Mouse (Mus musculus) telencephalon, adult 2 months (tissue): Measurements from ENCODE around the gene Fam214a.
"Not testable (repeated sequence)": the region's sequence is repeated elsewhere in the genome, so short reads cannot be mapped to it uniquely, and the experiment has no call there.

Experiments used
- DNase-seq: peaks from one replicate; pipeline ENCODE4 v3.0.0-alpha.2; 2011; ENCODE audit warnings: low read depth, low spot score

Fam214a gene

DNA sequence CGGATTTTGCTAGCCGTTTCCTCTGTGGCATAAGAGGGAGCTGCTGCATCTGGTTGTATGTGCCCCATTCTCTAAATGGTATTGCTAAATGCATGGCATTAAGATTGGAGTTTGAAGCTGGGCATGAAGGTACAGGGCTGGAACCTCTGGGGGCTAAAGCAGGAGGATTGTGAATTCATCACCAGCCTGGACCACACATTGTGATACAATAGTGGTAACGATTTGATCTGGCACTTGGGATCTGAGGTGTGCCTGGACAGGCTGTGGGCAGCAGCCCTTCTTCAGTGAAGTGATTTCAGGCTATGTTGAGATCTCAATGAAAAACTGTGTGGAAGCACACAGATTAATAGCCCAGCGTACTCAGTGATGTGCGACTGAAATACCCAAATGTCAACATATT is 26.7 kb downstream of the Fam214a start:
- no peak for DNase-seq

DNA sequence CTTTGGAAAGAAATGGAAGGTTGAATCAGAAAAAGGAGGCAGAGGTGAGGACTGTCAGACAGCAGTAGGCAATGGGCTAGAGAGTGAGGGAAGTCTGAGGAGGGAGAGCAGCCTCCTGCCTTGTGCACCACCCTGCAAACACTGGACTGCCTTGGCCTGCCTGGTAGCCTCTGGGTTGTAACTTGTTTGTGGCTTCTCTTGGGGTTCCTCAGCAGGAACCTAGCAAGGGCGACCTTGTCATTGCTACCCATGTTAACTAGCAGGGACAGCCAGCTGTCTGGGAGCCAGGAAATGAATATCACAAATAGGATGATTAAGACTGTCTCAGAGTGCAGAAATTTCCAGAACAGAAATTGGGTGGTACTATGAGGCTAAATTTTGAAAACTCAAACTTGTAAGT is 27.2 kb downstream of the Fam214a start:
- no peak for DNase-seq

DNA sequence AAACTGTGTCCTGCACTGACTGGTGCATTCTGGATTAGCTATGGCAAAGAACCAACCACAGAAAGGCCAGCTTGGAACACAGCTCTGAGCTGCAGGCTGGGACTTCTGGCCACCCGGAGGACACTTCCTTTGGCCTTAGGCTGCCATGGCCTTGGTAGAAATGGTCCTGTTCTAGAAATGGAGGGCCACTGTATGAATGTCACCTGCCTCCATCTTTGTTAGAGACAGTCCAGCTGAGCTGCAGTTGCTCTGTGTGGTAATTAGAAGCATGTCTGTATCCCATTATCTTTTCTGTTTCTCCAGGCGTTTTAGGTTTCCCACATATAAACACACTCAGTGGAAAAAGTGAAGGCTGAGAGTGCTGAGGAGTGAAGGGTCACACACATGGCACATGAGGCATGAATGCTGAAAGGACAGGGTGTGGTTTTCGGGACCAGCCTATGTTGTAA is 29.0 kb downstream of the Fam214a start:
- DNase-seq, result no peak

DNA sequence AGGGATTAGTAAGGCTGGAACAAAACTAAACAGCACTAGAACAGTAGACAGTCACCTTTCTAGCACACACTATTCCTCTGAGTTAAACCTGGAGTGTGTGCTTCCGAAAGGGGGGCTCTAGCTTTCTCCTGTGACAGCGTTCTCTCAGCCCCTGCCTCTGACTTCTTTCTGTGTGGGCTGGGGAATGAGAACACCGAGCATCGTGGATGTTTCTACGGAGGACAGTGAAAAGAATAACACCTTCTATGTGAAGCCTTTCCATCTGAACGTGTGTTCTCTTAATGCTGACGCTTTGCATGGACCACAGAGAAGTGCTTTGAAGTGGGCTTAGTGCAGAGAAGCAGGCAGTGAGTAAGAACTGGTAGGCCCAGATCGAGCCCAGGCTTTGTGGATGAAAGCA is 29.5 kb downstream of the Fam214a start:
- DNase-seq, result no peak

DNA sequence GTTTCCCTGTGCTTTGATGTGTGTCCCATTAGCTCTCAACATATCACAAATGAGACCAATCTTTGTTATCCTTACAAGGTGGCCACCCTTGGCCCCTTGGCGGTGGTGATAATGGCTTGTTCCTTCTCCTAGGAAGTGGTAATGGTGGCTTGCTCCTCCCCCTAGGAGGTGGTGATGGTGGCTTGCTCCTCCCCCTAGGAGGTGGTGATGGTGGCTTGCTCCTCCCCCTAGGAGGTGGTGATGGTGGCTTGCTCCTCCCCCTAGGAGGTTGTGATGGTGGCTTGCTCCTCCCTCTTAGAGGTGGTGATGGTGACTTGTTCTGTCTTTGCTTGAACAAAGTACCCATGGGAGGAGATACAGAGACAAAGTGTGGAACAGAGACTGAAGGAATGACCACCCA is 30.0 kb downstream of the Fam214a start:
- not testable (repeated sequence) for DNase-seq

DNA sequence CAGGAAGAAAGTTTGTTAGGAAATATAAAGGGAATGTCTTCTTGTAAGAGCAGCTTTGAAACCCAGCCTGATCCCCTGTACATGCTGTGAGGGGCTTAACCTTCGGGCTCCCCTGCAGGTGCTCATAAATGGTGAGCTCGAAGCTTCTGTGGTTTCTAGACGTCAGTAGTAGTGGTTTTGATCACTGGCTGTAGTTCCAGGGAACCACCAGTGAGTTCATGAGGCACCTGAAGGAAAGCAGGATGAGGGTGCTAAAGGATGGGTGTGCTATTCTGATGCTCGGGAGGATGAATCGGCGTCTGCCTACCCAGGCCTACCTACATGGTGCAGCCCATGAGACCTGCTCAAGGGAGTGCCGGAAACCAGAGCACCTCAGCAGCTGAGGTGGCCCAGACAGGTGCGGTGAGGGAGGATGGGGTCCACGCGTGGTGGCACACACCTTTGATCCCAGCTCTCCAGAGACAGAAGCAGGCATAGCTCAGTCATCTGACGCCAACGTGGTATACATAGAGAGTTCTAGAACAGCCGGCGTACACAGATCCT is 32.6 kb downstream of the Fam214a start:
- DNase-seq, result no peak

DNA sequence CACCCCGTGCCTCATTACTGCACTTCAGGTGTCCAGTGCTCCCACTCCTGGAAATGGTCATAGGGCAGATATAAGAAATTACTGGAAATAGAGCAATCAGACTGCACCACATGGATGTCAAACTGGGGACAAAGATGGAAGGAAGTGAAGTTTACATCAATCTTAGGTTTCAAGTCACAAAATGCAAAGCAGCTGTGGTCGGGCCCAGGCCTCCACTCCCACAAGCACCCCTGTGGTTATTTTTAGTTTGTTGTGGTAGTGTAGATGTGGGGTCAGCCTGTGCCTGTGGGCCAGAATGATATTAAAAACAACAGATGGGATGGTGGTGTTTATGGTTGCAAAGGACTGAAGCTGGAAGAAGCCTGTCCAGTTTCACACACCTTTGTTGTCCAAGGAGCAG is 33.1 kb downstream of the Fam214a start:
- no peak for DNase-seq

DNA sequence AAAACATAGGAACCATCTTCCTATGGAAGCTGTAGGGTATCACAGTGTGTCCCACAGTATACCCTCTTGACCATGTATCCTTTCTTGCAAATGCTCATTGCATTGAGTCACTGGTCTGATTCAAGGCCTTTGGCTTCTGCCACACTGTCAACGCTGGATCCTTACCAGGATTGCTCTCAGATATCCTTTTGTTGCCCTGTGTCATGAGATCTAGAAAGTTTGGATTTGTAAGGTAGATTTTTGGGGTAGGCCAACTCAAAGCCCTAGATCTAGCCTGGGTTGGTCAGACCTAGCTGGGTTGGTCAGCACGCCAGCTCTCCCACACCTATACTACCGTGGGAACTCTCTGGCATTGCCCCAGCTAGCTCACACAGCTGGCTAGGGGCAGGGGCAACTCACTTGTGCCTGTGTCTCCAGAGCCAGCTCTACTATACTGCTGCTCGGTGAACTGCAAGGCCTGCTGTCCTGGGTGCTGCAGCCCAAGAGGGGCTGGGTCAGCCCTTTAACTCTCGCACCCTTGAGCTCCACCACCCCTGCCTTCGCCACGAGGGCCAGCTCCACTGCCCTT is 36.3 kb downstream of the Fam214a start:
- DNase-seq, result no peak

DNA sequence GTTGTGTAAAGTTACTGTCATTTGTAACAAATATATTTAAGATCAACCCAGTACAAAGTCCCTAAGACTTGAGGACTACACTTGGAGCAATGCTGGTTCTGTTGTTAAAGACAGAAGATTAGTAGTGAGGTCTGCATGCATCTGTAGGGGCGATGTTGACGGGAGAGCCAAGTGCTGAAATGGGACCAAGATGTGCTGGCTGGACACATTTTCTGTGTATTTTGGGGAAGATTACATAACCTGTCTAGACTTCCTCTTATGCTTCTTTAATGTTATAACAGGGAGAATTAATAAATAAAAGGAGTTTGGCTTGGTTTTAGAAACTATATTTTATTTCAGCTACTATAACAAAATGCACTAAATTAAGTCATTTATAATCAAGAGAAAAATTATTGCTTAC is 37.3 kb downstream of the Fam214a start:
- DNase-seq, result no peak

DNA sequence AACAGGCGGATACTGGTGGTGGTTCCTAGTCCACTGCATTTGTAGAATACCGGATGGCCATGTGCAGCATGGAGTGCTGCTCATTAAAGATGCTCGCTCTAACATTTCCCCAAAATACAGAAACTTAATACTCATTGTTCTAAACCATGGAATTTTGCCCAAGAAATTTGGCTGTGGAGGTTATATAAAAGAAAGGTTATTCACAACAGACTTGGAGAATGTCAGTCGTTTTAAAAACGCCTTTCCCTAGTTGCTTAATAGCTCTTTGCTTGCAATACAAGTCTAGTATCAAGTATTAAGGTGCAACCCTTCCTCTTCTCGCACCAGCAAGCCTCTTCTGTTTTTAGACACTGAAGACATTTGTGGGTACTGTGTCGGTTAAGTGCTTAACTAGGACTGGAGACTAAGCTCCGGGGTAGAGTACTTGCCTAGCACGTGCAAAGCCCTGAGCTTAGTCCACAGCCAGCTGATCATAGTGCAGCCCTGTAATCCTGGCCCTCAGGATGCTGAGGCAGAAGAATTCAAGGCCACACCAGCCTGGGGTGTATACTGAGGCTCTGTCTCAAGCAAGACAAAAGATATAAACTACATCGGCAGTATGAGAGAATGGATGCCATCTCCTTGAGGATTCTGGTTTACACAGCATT is 42.0 kb downstream of the Fam214a start:
- DNase-seq, result no peak

DNA sequence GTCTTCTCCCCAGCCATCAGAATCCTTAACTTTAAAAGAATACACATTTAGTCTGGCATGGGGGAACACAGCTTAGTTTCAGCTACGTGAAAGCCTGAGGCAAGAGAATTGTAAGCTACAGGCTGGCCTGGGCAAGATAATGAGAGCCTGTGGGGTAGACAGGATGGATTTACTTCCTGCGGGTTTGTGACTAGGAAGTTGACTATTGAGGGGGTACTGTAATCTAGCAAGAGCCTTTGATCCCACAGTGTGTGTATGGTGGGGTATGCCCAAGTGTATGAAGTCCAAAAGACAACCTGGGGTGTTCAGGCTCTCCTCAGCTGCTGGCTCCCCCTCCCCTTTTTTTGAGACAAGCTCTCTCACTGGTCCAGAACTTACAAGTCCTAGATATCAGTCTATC is 43.7 kb downstream of the Fam214a start:
- DNase-seq, result no peak

DNA sequence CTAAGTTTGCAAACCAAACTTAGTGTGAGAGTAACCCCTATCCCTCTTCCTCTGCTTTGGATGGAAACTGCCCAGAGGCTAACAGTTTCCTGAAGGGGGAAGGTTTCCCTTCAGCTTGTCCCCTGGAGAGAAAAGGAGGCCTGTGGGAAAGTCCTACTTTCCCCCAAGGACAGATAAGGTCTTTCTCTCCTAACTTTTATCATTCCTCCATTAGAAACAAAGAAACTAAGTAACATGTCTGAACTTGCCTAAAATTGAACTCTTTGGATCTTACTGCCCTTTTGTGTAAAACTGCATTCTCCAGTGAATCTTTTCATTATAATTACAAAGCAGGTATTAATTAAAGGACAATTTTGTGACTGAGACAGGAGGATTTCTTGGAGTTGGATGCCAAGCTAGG is 45.3 kb downstream of the Fam214a start:
- DNase-seq, result no peak

DNA sequence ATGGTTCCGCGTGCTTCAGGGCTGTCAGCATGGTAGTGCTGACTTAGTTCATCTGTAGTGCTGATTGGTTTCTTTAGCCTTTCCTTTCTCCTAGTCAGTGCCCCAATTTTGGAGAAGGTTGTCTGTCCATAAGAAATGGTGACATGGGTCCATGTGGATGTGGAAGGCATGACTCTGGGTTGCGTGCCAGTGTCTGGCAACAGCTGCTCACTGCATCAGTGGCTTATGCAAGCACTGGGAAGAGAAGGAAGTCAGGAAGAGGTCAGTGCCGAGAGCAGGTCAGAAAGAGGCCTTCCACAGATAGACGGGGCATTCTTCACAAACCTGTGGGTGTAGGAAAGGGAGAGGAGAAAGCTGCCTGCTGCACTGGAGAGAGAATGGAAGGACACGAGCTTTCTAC is 48.3 kb downstream of the Fam214a start:
- no peak for DNase-seq

DNA sequence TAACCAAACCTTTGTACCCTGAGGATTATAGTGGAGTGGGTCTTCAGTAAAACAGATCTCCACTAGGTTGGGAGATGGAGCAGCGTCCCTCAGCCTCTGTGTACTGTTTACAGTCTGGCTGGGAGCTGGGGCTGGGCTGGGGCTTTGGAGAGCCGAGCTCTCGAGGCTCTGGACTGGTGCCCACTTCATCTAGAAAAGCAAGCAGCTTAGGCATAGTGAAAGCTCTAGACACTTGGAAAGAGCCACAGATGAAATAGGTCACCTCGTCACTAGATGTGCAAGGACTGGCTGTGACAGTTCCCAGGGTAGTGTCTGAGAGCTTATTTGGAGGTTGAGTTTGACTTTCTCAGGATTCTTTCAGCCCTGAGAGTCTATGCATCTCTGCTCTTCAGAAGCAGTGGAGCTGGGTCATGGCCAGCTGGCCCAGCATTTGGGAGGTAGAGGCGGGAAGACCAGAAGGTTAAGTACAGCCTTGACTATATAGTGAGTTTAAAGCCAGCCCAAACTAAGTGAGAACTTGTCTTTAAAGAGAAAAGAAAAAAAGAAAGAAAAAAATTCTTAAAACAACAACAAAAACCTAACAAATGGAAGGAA is 49.0 kb downstream of the Fam214a start:
- DNase-seq, result no peak

DNA sequence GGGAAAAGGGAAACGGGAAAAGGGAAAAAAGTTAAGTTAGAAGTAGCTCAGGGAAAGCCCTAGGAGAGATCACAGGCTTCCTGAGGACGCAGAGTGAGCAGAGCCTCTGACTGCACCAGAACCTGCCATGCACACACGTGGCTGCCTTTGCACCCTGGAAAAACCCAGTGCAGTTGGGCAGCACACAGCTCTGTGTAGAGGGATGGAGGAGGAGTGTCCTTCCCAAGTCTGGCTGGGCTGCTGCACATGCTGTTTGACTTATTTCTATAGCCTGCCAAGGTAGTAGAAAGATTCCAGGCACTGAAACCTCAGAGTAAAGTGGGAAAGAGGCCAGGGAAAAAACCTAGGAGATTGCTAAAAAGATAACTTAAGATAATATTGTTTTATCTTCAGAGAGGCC is 49.6 kb downstream of the Fam214a start:
- no peak for DNase-seq

DNA sequence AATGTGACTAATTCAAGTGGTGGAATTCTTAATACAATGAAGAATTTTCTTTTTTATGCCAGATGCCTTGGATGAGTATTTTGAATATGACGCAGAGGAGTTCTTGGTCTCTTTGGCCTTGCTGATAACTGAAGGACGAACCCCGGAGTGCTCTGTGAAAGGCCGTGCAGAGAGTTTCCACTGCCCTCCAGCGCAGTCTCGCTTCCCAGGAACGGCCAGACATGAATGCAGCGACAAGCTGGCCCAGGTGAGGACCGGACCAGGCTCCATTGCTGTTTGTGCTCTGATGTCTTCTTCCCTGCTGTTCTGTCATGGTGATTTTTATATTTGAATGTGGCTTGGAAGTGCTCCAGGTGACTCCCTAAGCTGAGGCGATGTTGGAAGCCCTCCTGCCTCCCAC is 51.5 kb downstream of the Fam214a start:
- DNase-seq, result no peak

DNA sequence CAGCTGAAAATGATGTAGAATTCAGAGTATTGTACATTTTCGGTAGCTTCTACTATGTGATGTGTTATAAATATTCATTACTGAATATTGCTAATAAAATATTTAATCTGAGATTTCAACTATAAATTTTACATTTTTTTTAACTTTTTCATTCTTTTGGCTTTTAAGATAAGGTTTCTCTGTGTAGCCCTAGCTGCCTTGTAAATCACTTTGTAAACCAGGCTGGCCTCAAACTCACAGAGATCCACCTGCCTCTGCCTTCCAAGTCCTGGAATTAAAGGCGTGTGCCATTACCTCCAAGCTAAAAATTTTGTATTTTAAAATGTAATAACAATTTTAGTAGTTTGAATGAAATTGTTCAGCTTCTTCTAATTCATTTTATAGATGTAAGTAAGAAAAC is 63.9 kb downstream of the Fam214a start:
- no peak for DNase-seq

DNA sequence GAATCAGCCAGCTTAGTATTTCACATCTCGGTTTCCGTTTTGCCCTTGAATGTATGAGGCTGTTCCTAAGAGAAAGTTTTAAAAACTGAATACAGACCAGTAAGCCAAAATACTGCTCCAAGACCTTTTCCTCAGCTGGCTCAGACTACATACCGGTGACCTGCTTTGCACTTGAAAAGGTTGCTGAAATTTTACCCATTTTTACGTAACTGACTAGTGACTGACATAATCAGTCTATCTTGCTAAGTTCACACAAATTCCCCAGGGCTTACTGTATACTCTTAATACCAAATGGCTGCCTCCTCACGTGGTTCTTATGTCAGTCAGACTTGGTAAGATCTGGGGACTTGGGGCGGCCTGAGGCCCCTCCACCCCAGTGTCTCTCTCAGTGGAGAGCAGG is 66.5 kb downstream of the Fam214a start:
- no peak for DNase-seq

DNA sequence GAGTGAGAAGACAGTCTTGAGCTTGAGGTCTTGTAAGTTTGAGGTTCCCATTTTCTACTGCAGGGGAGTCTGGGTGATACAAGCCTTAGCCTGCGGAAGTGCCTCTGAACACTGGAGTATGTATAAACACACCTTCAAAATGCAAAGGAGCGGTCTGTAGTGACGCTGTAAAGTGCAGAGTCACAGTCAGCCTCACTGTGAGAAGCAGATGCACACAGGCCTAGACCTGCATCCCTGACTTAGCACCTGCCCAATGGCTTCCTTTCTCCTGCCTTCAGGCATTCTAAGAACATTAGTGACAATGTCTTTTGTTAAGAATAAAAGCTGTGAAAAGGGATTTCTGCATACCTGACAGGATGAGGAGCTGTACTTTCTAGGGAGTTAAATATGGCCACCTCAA is 66.9 kb downstream of the Fam214a start:
- no peak for DNase-seq

DNA sequence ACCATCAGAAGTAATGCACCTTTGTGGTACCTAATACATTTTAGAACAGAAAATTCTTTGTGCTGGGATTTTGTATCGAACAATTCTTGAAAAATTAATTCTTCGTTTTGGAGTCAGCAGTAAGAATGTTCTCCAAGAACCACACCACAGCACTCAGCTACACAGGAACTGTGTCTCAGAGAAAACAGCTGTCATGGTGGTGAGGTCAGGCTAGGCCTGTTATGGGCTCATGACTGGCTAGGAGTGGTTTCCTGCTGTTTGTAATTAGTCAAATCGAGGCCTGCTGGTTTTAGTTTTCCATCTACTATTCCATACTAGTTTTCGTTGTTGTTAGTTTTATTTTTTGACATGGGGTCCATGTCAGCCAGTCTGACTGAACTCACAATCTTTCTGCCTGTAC is 67.9 kb downstream of the Fam214a start:
- DNase-seq, result no peak

DNA sequence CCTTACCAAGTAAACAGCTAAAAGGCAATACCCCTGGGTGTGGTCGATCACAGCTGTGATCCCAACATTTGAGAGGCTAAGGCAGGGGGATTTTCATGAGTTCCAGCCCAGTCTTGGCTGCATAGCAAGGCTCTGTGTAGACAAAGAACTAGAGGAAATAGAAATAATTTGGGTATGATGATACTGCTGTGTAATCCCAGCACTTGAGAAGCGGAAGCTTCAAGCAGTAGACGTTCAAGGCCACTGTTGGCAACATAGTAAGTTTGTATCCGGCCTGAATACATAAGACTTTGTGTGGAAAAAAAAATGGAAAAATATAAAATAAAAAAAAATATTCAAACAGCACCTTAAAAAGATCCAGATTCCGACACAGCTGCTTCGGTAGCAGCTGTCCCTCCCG is 69.9 kb downstream of the Fam214a start:
- DNase-seq, result no peak

DNA sequence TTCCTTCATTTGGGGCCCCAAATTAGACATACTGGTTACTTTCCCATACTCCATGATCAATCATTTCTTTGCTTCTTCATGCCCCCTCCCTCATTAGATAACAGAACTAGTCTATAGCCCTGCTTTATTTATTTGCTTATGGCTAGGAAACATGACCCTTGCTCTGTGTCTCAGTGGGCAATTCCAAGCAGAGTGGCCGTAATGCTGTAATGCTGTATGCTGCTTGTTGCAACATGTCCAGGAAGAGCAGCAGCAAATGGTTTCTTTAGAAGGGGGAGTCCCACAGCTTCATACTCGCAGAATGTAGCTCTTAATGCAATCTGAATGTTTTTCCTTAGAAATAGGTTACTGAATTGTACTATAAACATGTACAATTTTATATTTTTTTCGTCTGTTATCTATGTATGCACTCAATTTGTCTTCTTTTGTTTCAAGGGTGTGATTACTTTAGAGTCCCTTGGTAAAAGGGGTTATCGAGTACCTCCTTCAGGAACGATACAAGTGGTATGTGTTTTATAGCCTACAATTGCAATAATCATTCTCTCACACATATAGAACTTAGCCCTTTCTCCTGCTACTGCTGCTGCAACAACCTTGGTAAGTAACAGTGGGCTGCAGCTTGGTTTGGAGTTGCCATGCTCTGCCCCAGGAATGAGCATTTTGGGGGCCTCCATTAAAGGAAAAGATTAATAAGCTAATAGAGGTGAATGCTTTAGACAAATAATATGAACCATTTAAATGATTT is 70.6 kb downstream of the Fam214a start:
- DNase-seq, result no peak

DNA sequence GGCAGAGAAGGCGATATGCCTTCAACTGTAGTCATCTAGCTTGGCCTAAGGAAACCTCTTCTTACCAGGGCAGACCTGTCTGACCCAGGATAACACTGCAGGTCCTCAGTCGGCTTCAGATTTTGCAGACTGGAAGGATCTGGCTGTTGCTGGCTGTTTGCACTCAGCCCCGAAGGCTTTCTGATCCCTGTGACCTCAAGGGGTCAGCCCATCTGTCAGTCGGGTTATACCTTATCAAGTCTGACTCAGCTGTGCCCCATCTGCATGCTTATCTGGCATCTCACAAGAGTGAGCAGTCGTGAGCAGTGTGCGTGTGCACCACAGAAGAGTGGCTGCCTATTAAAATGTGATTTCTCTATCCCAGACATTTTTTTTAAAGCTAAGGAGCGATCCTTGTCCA is 71.4 kb downstream of the Fam214a start:
- no peak for DNase-seq
